Mouse (Mus musculus): Measurements from ENCODE around the gene Mical2.

Mical2 gene

DNA sequence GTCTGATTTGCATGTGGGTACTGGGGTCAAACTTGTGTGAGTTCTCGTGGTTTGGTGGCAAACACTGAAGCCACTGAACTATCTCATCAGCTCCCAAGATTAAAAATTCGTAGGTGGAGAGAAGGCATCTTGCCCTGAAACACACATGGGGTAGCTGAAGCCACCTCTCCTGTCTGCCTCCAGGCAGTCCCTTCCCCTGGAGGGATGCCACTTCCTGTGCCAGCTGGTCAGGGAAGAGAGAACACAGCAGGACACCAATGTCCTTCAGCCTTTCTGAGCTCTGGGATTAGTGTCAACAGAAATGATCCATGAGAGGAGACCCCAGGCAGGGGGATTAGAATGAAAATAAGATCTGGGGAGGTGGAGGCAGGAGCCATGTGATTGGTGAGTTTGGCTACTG is 18.4 kb downstream of the Mical2 start:
- DNase-seq, result no peak

DNA sequence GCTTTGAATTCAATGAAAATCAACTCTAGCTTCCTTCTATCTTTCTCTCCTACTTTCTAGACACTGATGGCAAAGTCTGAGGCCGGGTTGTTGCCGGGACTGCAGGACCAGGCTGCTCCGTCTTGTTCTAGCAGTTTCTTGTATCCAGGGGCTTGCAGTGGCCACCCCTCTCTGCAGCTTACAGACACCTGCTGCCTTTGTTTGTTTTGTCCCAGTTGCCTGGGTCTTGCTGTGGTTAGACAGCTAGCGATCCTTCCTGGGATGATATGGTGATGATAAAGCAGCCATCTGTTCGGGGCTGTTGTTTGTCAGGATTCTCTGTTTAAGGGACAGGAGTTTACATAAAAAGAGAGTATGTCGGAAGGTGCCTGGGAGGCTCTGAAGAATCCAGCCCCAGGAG is 19.0 kb downstream of the Mical2 start:
- no peak for DNase-seq

DNA sequence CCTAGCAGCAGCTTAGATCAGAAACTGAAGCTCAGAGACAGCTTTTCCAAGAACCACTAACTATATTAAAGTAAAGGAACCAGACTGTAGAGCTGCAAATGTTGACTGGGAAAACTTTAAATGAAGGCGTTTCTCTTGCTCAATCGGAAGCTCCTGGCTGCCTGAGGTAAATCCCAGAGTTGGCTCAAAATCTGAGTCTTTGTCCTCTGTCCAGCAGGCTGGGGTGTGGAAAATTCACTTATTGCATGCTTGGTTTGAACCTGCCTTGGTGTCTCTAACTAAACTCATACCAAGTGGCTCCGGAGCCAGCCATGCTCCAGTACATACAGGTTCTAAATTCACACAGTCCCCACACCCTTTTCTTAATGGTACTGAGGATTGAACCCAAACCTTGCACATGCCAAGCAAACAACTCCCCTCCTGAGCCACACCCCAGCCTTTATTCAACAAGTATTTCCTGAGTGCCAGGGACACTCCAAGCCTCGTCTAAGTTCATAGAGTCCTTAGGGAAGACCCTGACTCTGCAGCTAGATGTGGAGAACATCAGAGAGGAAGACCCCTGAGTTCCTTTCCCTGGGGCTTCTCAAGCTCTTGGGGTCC is 20.3 kb downstream of the Mical2 start:
- DNase-seq, result no peak

DNA sequence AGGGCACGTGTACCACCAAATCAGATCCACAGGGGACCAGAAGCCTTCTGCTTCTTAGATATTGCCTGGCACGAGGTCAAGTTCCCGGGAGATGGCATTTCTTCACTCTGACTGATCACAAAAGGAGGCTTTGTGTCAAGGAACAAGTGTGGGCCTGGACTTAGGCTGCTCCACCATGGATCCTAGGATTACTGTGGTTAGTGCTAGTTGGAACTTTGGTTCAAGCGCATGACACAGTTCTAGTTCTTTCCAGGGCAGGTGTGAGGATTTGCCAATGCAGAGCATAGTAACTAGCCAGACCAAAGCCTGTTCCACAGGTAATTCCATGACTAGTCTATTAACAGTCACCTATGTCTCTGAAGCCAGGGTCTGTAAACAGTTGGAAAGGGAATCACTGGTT is 20.8 kb downstream of the Mical2 start:
- DNase-seq, result no peak

DNA sequence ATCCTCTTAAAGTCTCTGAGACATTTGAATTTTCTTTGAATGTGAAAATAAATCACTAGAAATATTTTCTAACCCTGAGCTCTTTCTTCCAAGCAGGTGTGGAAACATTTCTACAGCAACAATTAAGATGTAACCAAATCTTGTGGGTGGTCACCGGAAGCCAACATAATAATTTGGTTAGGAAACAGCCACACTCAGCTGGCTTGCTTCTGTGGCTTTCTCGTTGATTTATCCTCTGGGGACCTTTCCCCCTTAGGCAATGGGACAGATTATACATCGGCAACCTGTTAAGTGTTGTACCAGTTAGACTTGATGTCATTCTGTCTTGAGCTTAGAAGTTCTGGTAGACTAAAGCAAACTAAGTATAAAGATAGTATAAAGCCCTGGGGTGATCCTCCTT is 22.2 kb downstream of the Mical2 start:
- no peak for DNase-seq

DNA sequence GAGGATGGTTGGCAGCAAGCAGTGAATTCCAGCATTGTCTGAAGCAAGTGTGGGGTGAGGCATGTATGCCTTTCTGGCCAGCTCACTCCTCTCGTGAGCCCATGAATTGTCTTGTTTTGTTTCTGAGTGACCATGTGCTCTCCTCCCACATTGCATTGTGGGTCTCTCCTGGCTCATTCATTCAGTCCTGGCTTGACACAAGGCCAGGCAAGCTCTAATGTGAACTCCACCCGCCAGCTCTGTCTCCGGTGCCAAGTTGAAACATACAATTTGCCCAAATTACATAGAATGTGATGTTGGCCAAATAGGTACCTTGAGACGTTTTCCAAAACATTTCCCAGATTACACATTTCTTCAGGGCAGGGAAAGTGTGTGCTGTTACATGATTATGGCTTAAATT is 23.8 kb downstream of the Mical2 start:
- no peak for DNase-seq

DNA sequence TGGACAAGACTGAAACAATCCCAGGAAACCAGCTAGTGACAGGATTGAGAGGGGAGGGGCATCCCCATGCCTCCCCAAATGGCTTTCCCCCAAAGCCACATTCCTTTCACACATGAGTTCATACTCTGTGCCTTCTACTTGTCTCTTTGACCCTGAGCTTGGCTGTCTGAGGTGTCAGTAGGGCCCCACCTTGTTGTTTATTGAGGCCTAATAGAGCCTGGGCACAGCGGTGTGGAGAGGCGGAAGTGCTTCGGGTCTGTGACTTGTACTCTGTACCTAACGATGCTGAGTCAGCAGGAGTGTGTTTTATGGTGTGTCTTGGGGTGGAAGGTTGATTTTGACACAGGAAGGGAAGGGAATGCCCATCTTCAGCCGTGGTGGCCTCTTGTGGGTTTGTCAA is 26.4 kb downstream of the Mical2 start:
- DNase-seq, result peak; percentile 71

DNA sequence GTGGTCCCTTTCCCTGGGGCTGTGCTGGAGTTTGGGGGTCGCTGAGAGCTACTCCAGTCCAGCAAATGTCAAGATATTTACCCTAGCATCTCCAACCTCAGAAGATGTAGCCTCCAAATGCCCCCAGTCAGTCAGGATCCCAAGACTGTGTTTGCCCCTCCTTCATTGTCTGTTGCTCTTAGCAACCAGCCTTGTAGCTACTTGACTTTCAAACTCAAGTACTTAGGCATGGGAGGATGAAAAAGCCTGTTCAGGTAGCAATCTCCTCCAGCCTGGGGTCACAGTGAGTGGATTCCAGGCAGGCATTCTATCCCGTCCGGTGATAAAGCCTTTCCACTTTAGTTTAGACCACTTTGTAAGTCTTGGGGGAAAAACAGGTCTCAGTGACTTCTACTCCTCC is 28.6 kb downstream of the Mical2 start:
- DNase-seq, result no peak

DNA sequence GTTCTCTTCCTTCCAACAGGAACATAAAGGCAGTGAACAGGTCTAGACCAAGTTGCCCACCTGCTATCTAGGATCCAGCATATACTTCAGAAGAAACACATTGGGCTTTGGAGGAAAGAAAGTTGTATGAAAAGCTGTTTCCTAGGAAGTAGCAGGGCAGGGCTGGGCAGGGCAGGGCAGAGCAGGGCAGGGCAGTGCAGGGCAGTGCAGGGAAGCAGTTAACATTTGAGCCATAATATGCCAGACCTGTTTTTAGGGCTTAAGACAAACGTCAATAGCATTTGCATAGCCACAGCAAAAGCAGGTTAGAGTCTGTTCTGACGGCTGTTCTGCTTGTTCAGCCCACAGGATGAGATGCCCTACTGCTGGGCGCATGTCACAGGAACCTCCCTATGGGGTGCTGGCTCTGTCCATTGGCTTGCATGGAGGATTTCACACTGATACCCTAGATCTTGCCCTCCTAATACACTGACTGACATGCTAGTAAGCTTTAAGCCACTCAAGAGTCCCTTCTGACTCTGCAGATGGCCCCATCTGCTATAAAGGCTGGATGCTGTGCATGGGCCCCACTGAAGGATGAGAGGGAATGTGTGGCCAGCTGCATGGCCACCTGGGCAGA is 29.7 kb downstream of the Mical2 start:
- DNase-seq, result no peak

DNA sequence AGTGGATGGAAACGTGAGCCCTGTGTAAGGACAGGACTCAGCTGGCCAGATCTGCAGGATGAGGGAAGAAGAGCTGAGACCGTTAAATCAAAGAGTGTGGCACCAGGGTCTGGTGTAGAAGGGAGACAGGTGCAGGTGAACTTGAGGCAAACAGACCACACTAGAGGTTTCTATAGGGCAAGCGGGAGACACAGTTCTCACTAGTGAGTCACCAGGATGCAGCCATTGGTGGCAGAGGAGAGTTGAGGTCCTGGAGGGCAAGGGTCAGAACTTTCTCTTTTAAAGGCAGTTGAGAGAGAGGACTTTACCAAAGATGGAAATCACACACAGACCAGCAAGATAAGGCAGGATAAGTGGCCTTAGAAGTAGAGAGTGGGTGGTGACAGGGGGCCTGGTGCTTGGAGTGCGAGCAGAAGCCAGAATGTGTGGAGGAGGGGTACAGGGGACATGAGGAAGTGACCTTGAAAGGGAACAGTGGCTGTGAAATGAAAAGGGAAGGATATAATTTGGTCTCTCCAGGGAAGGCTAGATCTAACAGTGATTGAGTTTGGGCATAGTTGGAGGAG is 32.8 kb downstream of the Mical2 start:
- no peak for DNase-seq

DNA sequence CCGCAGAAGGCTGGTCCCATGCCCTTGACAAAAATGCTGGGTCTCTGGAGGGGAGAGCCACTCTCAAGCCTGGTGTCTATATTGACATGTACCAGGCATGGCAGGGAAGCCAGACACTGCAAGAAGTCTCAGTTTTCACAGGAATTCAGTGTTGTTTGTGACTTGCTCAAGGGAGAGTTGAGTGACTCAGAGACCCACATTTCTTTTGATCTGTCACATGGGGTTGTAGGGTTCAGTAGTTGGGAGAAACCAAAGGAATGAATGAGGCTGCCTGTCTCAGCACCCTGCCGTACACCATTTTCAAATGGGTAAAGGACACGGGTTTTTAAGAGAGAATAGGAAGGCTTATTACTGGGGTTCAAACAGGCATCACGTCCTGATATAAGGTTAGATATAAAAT is 33.6 kb downstream of the Mical2 start:
- no peak for DNase-seq

DNA sequence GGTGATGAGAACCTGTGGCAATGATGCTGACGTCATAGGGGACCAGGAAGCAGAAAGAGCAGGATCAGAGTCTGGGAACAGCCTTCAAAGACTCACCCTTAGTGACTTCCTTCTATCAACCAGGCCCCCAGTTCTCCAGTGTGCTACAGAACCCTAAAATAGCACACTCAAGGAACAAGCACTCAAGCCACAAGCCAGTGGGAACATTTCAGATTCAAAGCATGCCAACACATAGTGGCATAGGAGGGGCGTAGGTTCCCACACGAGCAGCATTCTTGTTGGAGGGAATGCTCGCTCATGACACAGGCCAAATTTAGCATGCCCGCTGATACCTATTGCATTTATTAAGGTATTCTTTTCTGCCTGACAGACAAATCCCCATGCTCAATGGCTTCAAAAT is 35.5 kb downstream of the Mical2 start:
- no peak for DNase-seq

DNA sequence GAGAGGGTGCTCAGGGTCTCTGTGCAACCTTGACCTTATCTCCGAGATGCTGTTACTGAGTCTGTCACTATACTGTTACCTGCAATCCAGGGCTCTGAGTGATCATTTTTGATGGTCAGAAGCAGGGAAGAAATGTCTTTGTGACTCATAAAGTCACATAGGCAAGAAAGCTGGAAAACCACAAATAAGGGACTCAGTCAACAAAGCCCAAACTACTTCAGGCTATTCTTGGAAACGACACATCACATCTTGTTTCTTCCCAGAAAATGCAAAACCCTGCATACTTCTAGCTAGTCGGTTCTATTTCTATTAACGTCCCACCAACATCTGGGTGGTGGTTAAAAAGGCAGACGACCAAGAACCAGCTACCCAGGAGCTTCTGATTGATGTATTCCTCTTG is 41.6 kb downstream of the Mical2 start:
- DNase-seq, result no peak

DNA sequence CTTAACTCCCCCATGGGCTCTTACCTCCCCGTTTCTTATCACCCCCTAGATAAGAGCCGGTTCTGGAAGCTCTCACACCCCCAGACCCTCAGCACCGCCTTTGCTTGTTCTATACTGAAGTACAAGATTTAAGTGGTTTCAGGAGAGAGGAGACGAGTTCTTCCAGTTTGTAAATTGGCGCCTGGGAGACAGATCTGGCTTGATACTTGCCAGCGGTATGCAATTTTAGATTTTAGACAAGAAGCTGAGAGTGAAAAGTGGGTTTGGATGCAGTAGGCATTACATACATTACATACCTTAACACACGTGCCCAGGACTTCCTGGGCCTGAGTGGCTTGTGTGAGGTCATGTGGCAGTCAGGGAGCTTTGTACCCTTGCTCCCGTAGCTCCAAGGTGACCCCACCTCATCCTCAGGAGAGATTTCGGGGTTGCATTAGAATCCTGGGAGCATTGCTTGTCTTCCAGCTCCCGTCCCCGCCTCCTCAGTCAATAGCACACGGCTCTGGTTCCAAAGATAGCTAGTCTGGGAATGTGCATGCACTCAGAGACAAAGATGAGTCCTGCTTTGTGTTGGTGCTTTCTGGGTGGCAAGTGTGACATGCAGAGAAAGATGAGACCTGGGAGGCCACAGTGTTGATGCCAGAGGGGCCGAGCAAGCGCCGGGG is 43.2 kb downstream of the Mical2 start:
- no peak for DNase-seq

DNA sequence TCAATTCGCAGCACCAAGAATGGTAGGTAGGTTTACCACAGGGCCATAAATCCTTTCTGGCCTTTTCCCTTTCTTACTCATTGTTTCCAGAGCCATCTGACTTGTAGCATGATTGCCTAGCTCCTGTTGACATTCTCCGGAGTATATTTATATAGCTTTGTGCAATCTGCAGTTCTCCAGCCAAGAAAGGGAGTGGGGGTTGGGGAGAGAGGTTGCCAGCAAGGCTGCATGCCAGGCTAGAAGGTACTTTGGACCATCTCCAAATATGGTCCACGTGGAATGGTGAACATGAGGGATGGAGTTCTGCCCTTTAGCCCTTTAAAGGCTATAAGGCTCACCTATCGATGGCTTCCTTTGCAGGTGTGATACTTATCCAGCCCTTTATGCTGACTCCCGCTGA is 45.2 kb downstream of the Mical2 start:
- DNase-seq, result peak; percentile 81

DNA sequence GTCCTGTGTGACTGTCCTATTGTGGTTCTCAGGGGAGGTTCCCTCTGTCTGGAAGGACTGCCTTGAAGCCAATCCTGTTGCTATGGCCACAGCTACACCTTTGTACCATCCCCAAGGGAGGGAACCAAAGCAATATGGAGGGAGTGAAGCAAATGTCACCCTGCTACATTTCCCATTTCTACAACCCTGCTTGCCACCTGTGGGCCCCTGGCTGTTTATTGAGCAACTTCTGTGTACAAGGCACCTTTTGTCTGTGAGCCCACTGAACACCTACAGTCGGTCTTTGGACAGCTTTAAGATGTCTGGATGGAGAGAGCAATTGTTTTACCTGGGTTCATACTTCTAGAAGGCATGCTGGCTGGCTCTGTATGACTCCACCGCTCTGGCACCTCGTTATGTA is 46.0 kb downstream of the Mical2 start:
- DNase-seq, result no peak

DNA sequence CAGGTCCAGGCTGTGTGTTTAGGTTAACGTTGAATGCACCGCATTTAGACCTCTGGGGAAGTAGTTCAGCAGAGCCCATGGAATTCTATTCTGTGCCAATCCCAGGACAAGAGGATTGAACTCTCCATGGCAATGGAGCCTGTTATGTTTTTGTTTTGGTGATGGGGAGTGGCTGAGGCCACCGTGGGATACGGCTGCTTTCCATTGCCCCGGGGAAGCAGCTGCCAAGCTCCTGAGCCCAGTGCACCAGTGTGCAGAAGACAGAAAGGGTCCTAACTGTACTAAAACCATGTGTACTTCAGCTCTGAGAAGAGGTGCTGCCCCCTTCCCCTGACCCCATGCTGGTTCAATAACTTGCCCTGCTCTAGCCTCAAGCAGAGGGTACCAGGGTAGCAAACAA is 47.0 kb downstream of the Mical2 start:
- no peak for DNase-seq

DNA sequence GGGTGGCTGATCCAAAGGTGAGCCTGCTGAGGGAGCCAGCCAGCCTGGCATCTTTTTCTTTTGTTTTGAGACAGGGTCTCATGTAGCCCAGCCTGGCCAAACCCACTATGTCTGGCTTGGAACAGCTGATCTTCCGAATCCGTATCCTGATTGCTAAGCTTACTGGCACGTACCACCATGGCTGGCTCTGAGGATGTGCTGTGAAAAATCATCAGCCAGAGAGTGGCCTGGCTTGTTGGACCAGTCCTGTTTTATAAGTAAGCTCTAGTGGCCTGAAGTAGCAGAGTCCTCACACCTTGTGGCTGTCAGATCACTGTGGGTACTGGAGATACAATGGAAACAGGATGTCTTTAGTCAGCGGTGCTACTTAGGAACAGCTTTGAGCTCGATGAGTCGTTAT is 47.8 kb downstream of the Mical2 start:
- no peak for DNase-seq

DNA sequence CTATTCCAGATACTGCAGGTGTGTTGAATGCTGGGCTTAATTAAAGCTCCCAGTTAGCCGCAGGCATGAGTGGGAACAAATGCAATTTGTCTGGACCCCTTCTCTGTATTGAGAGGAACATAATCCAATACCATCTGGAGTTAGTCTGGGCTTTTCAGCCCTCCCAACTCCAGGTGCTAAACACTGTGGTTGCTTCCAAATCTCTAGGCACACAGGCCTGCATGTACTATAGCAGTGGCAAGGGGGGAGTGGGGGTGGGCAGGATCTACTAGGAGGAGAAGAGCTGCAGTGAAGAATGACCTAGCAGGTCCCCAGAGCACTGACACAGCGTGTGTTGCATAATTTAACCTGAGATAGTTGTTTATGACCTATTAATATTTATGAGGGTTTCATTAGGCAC is 49.0 kb downstream of the Mical2 start:
- DNase-seq, result no peak

DNA sequence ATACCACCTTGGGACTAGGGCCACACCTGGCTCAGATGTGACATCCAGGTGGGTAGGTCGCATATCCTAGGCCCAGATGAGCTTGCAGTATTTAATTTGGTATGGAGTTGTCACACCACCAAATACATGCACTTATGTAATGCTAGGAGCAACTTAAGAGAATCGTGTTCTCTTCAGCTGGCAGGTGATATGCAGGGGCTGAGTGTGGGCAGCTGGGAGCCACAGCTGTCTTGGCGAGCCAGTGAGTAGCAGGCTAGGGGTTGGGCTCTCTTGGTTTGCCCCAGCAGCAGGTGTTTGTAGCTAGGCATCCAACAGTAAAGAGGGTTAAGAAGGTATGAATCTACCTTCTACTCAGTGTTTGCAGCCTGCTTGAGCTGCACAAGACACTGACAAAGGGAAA is 49.4 kb downstream of the Mical2 start:
- no peak for DNase-seq

DNA sequence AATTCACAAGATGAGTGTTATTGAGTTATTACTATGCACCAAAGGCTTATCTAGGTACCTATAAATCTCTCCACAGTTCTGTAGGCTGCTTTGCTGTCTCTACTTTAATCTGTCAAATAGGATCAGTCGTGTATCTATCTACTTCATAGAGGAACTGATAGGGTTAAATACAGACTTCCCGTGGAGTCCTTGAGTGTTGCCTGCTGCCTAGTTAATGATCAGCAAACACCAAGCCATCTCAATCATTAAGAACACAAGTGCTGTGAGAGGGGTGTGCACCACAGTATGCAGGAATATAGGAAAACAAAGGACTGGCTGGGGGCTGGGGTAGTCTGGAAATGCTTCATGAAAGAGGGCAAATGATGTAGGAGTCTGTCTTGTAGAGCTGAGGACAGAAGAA is 50.2 kb downstream of the Mical2 start:
- DNase-seq, result no peak

DNA sequence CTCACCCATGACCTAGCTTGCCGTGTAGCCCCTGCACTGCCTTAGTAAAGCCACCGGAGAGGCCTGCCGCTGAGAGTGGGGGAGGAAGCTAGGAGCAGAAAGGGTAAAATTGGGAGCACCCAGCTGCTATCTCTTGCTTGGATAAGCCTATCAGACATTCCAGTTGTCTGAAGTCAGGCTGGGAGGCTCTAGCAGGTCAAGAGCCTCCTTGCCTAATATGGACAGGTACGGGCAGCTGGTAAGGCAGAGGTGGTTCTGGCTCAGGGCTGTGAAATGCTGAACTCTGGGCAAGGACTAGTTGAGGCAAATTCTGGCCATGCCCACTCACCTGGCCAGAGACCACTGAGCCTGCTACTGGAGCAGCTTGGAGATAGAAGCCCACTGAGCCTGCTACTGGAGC is 51.2 kb downstream of the Mical2 start:
- no peak for DNase-seq

DNA sequence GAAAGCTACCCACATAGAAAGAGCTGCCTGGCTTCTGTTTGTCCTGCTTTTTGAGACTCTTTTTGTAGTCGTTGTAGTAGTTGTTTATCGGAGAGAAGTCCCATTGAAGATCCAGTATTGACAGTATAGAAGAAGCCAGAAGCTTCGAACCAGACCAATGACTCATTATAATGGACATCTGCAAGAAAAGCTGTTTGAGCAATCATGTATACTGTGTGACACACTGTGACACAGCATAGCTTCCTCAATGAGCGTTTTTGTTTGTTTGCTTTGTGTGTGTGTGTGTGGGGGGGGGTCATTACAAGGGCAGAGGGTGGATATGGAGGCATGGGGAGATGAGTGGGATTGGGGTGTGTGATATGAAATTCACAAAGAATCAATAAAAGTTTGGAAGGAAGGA is 53.0 kb downstream of the Mical2 start:
- no peak for DNase-seq

DNA sequence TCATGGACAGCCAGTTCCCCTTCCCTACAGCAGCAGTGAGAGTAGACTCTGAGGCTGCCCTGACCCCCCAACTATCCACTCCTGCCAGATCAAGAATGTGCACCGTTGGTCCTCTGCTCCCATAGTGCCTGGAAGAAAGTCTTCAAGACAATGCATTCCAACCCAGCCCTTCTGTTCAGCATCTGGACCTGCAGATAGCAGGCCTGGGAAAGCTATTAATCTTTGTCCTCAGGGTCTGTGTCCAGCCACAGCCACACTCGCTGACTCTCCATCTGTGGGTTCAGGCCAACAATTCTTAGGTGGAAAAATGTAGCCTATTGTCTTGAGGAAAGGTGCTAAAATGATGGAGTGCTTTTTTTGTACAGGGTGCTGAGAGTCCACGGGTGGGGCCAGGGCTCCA is 54.8 kb downstream of the Mical2 start:
- DNase-seq, result peak; percentile 29
